Comparison of ENCODE assay signal across 18 mouse cellular contexts in genomic region chr11:70572348-70572902, GRCm38 (mm10). TPM values are rescaled to one million over a fixed set of nuclear protein-coding genes. Genes with fewer than 3 reads are reported as not detected.
DNase-seq lines count a peak whose midpoint lies in the region; ATAC-seq and TF ChIP-seq lines count a peak whose summit lies in the region.
"Had no signal": no experiment of that assay in that cellular context is flagged by ENCODE, and none has a peak within 500 bp of the region (broad histone marks: within the 10 kb centered on the region; RNA-seq: fewer than 3 reads in every experiment).

No protein-coding gene starts in this region.

- H3K27me3 ChIP-seq in heart, embryonic 13.5 days (replicated peaks): no peaks in the 10 kb centered on the region
- no peaks in the 10 kb centered on the region for H3K27me3 ChIP-seq in megakaryocyte, embryonic 14.5 days (replicated peaks)
- H3K27me3 ChIP-seq in liver, postnatal 0 days (ENCODE audit: insufficient read depth, low read length): no peaks in the 10 kb centered on the region
- no peaks in the 10 kb centered on the region for H3K27me3 ChIP-seq in hindbrain, embryonic 13.5 days
- no peaks in the 10 kb centered on the region for H3K27me3 ChIP-seq in thymus, adult 2 months (ENCODE audit: control insufficient read depth, insufficient read depth, low read length)

- no peak overlapping the region for H3K9ac ChIP-seq in heart, embryonic 13.5 days
- H3K9ac ChIP-seq in liver, postnatal 0 days (replicated peaks): no peak overlapping the region
- no peak overlapping the region for H3K9ac ChIP-seq in hindbrain, embryonic 13.5 days

- TF ChIP-seq POLR2A in thymus, adult 2 months (IDR thresholded peaks at IDR 0.05; ENCODE audit: control insufficient read depth, extremely low read depth, insufficient read depth, low read length, poor library complexity): no peak

- 51% methylated on average over 5 of the region's 5 CpGs for WGBS in heart, embryonic 13.5 days
- WGBS in liver, postnatal 0 days (ENCODE audit: insufficient replicate concordance): 44% methylated on average over 5 of the region's 5 CpGs
- 59% methylated on average over 5 of the region's 5 CpGs for whole genome bisulfite sequencing in hindbrain, embryonic 13.5 days
- WGBS in thymus, adult 2 months: 94% methylated on average over 5 of the region's 5 CpGs

- ATAC-seq in heart, embryonic 13.5 days (ENCODE audit: extremely low read depth, insufficient number of reproducible peaks, low FRiP score, low TSS enrichment): no peak
- no peak for ATAC-seq in megakaryocyte, adult 5-6 weeks (ENCODE audit: poor library complexity, severe bottlenecking)
- peak; percentile 47; the same call in 1 of the 2 replicates for ATAC-seq in liver, postnatal 0 days
- no peak for ATAC-seq in hindbrain, embryonic 13.5 days (ENCODE audit: low FRiP score)
- ATAC-seq: activated CD4-positive, CD25-positive, alpha-beta regulatory T cell, adult 4 months; forebrain, embryonic 14.5 days had no signal

- H3K36me3 ChIP-seq in heart, embryonic 13.5 days: peaks cover 13% of the 10 kb centered on the region; the same call in 1 of the 2 replicates
- peaks cover 84% of the 10 kb centered on the region for H3K36me3 ChIP-seq in megakaryocyte, embryonic 14.5 days (replicated peaks; ENCODE audit: low read length)
- no peaks in the 10 kb centered on the region for H3K36me3 ChIP-seq in liver, postnatal 0 days (replicated peaks; ENCODE audit: insufficient read depth, low read length)
- peaks cover 5% of the 10 kb centered on the region; the same call in 1 of the 2 replicates for H3K36me3 ChIP-seq in hindbrain, embryonic 13.5 days
- no peaks in the 10 kb centered on the region for H3K36me3 ChIP-seq in thymus, adult 2 months (ENCODE audit: control insufficient read depth, insufficient read depth, low read length)

- no peak for DNase-seq in heart, adult 11 months
- DNase-seq in liver, postnatal 0 days: no peak
- DNase-seq in thymus, adult 2 months: no peak
- no peak for DNase-seq in cerebellum, adult 9-11 months
- DNase-seq: cerebellum, adult 11 months; lung, adult 18-20 months had no signal

- H3K9me3 ChIP-seq in heart, embryonic 13.5 days: no peaks in the 10 kb centered on the region
- H3K9me3 ChIP-seq in megakaryocyte, embryonic 14.5 days: no peaks in the 10 kb centered on the region
- no peaks in the 10 kb centered on the region for H3K9me3 ChIP-seq in liver, postnatal 0 days (ENCODE audit: low read length)
- H3K9me3 ChIP-seq in hindbrain, embryonic 13.5 days: no peaks in the 10 kb centered on the region

- peak; percentile 62; the same call in 1 of the 2 replicates for TF ChIP-seq EP300 in liver, postnatal 0 days (IDR thresholded peaks at IDR 0.05; ENCODE audit: low read depth)

- peak overlapping the region; percentile 9; the same call in 1 of the 2 replicates for H3K4me2 ChIP-seq in heart, embryonic 13.5 days
- no peak overlapping the region for H3K4me2 ChIP-seq in liver, postnatal 0 days (ENCODE audit: low read depth, low read length)
- H3K4me2 ChIP-seq in hindbrain, embryonic 13.5 days: no peak overlapping the region

- peaks cover 31% of the 10 kb centered on the region for H3K4me1 ChIP-seq in heart, embryonic 13.5 days
- H3K4me1 ChIP-seq in megakaryocyte, embryonic 14.5 days: peaks cover 96% of the 10 kb centered on the region
- peaks cover 21% of the 10 kb centered on the region for H3K4me1 ChIP-seq in liver, postnatal 0 days (ENCODE audit: insufficient read depth)
- peaks cover 24% of the 10 kb centered on the region for H3K4me1 ChIP-seq in hindbrain, embryonic 13.5 days (replicated peaks)
- H3K4me1 ChIP-seq in thymus, adult 2 months (replicated peaks; ENCODE audit: control insufficient read depth, insufficient read depth, low read length): no peaks in the 10 kb centered on the region

- TF ChIP-seq CTCF in liver, postnatal 0 days (IDR thresholded peaks at IDR 0.05; ENCODE audit: low read depth): no peak
- TF ChIP-seq CTCF in thymus, adult 2 months (IDR thresholded peaks at IDR 0.05; ENCODE audit: borderline replicate concordance, control insufficient read depth, extremely low read depth, insufficient read depth, low read length, poor library complexity): no peak

- no peak overlapping the region for H3K27ac ChIP-seq in heart, embryonic 13.5 days (replicated peaks)
- peak overlapping the region; percentile 39; the same call in 1 of the 2 replicates for H3K27ac ChIP-seq in liver, postnatal 0 days (ENCODE audit: low read depth)
- no peak overlapping the region for H3K27ac ChIP-seq in hindbrain, embryonic 13.5 days
- H3K27ac ChIP-seq in thymus, adult 2 months (ENCODE audit: control insufficient read depth, insufficient read depth, low read length): no peak overlapping the region

- H3K4me3 ChIP-seq in heart, embryonic 13.5 days: no peak overlapping the region
- peak overlapping the region; percentile 29 for H3K4me3 ChIP-seq in megakaryocyte, embryonic 14.5 days (replicated peaks)
- no peak overlapping the region for H3K4me3 ChIP-seq in liver, postnatal 0 days (ENCODE audit: low read depth, low read length)
- H3K4me3 ChIP-seq in hindbrain, embryonic 13.5 days: no peak overlapping the region
- no peak overlapping the region for H3K4me3 ChIP-seq in thymus, adult 2 months (ENCODE audit: control insufficient read depth, insufficient read depth, low read length)

RNA-seq across cellular contexts. Expression of gene Mink1, which starts 9.7 kb away (rescaled TPM):
- polyA plus RNA-seq in heart, embryonic 13.5 days (2015; fragmentation: Nextera tagmentation; extraction: Ambion mirVana): 8.8 and 9.8 TPM in 2 replicates
- 122 and 129 TPM in 2 replicates for polyA plus RNA-seq in megakaryocyte, embryonic 14.5 days (2012; ENCODE audit: insufficient read depth, low replicate concordance)
- total RNA-seq in megakaryocyte, adult 5-6 weeks (2015): 20.6 and 21.3 TPM in 2 replicates
- total RNA-seq in megakaryocyte, adult 5-6 weeks (2017): 12.7 and 17.5 TPM in 2 replicates
- polyA plus RNA-seq in liver, postnatal 0 days (2015; fragmentation: Nextera tagmentation; extraction: Ambion mirVana): 3.7 and 3.9 TPM in 2 replicates
- polyA plus RNA-seq in hindbrain, embryonic 13.5 days (2015; fragmentation: Nextera tagmentation; extraction: Ambion mirVana): 14.2 and 15.3 TPM in 2 replicates
- 151 and 172 TPM in 2 replicates for polyA plus RNA-seq in thymus, adult 2 months (2012; rRNA removed)

RNA-seq across cellular contexts. Expression of gene Pld2, which starts 32.6 kb away (rescaled TPM):
- polyA plus RNA-seq in heart, embryonic 13.5 days (2015; fragmentation: Nextera tagmentation; extraction: Ambion mirVana): 9.3 and 11.2 TPM in 2 replicates
- polyA plus RNA-seq in megakaryocyte, embryonic 14.5 days (2012; ENCODE audit: insufficient read depth, low replicate concordance): 1.1 TPM in 1 of 2 replicates, not detected in the other
- total RNA-seq in megakaryocyte, adult 5-6 weeks (2015): 6.3 and 6.5 TPM in 2 replicates
- 7.3 and 11.1 TPM in 2 replicates for total RNA-seq in megakaryocyte, adult 5-6 weeks (2017)
- polyA plus RNA-seq in liver, postnatal 0 days (2015; fragmentation: Nextera tagmentation; extraction: Ambion mirVana): 1.6 and 1.8 TPM in 2 replicates
- 9.0 and 10.1 TPM in 2 replicates for polyA plus RNA-seq in hindbrain, embryonic 13.5 days (2015; fragmentation: Nextera tagmentation; extraction: Ambion mirVana)
- 12.8 and 16.1 TPM in 2 replicates for polyA plus RNA-seq in thymus, adult 2 months (2012; rRNA removed)

RNA-seq across cellular contexts. Expression of gene Gm40193, which starts 39.7 kb away (rescaled TPM):
- not detected in 2 replicates for polyA plus RNA-seq in heart, embryonic 13.5 days (2015; fragmentation: Nextera tagmentation; extraction: Ambion mirVana)
- polyA plus RNA-seq in megakaryocyte, embryonic 14.5 days (2012; ENCODE audit: insufficient read depth, low replicate concordance): not detected in 2 replicates
- total RNA-seq in megakaryocyte, adult 5-6 weeks (2015): not detected in 2 replicates
- not detected in 2 replicates for total RNA-seq in megakaryocyte, adult 5-6 weeks (2017)
- polyA plus RNA-seq in liver, postnatal 0 days (2015; fragmentation: Nextera tagmentation; extraction: Ambion mirVana): not detected in 2 replicates
- not detected in 2 replicates for polyA plus RNA-seq in hindbrain, embryonic 13.5 days (2015; fragmentation: Nextera tagmentation; extraction: Ambion mirVana)
- not detected in 2 replicates for polyA plus RNA-seq in thymus, adult 2 months (2012; rRNA removed)
- total RNA-seq: common myeloid progenitor, adult 5-6 weeks; gastrocnemius, adult 18-20 months; hematopoietic stem cell, adult 5-6 weeks had no signal
- polyA plus RNA-seq: activated CD4-positive, CD25-positive, alpha-beta regulatory T cell, adult 4 months; forebrain, embryonic 14.5 days; intestine, embryonic 14.5 days; large intestine, adult 2 months had no signal

RNA-seq across cellular contexts. Expression of gene 4930544D05Rik, which starts 43.2 kb away (rescaled TPM):
- not detected in 2 replicates for polyA plus RNA-seq in heart, embryonic 13.5 days (2015; fragmentation: Nextera tagmentation; extraction: Ambion mirVana)
- polyA plus RNA-seq in megakaryocyte, embryonic 14.5 days (2012; ENCODE audit: insufficient read depth, low replicate concordance): not detected in 2 replicates
- total RNA-seq in megakaryocyte, adult 5-6 weeks (2015): not detected in 2 replicates
- total RNA-seq in megakaryocyte, adult 5-6 weeks (2017): not detected in 2 replicates
- polyA plus RNA-seq in liver, postnatal 0 days (2015; fragmentation: Nextera tagmentation; extraction: Ambion mirVana): not detected in 2 replicates
- not detected in 2 replicates for polyA plus RNA-seq in hindbrain, embryonic 13.5 days (2015; fragmentation: Nextera tagmentation; extraction: Ambion mirVana)
- polyA plus RNA-seq in thymus, adult 2 months (2012; rRNA removed): 0.15 TPM in 1 of 2 replicates, not detected in the other
- total RNA-seq: common myeloid progenitor, adult 5-6 weeks; gastrocnemius, adult 18-20 months; hematopoietic stem cell, adult 5-6 weeks had no signal
- polyA plus RNA-seq: activated CD4-positive, CD25-positive, alpha-beta regulatory T cell, adult 4 months; embryonic facial prominence, embryonic 14.5 days; forebrain, embryonic 14.5 days; intestine, embryonic 14.5 days; large intestine, adult 2 months had no signal

RNA-seq across cellular contexts. Expression of gene Chrne, which starts 46.6 kb away (rescaled TPM):
- not detected in 2 replicates for polyA plus RNA-seq in heart, embryonic 13.5 days (2015; fragmentation: Nextera tagmentation; extraction: Ambion mirVana)
- polyA plus RNA-seq in megakaryocyte, embryonic 14.5 days (2012; ENCODE audit: insufficient read depth, low replicate concordance): 0.83 TPM in 1 of 2 replicates, not detected in the other
- total RNA-seq in megakaryocyte, adult 5-6 weeks (2015): 0.36 TPM in 1 of 2 replicates, not detected in the other
- 0.41 and 1.2 TPM in 2 replicates for total RNA-seq in megakaryocyte, adult 5-6 weeks (2017)
- polyA plus RNA-seq in liver, postnatal 0 days (2015; fragmentation: Nextera tagmentation; extraction: Ambion mirVana): 0.19 TPM in 1 of 2 replicates, not detected in the other
- polyA plus RNA-seq in hindbrain, embryonic 13.5 days (2015; fragmentation: Nextera tagmentation; extraction: Ambion mirVana): not detected in 2 replicates
- 0.53 and 1.1 TPM in 2 replicates for polyA plus RNA-seq in thymus, adult 2 months (2012; rRNA removed)
- total RNA-seq: hematopoietic stem cell, adult 5-6 weeks had no signal
- polyA plus RNA-seq: forebrain, embryonic 14.5 days had no signal
